Mouse (Mus musculus): ENCODE data around the gene Ammecr1. TPM values are rescaled to one million over a fixed set of nuclear protein-coding genes. Genes with fewer than 3 reads are reported as not detected.

Ammecr1 gene
- total RNA-seq (2023), result 10 to 100 TPM in 1 of 2 experiments, 1 to 10 TPM in 1; 9.9 to 15.7 TPM

DNA sequence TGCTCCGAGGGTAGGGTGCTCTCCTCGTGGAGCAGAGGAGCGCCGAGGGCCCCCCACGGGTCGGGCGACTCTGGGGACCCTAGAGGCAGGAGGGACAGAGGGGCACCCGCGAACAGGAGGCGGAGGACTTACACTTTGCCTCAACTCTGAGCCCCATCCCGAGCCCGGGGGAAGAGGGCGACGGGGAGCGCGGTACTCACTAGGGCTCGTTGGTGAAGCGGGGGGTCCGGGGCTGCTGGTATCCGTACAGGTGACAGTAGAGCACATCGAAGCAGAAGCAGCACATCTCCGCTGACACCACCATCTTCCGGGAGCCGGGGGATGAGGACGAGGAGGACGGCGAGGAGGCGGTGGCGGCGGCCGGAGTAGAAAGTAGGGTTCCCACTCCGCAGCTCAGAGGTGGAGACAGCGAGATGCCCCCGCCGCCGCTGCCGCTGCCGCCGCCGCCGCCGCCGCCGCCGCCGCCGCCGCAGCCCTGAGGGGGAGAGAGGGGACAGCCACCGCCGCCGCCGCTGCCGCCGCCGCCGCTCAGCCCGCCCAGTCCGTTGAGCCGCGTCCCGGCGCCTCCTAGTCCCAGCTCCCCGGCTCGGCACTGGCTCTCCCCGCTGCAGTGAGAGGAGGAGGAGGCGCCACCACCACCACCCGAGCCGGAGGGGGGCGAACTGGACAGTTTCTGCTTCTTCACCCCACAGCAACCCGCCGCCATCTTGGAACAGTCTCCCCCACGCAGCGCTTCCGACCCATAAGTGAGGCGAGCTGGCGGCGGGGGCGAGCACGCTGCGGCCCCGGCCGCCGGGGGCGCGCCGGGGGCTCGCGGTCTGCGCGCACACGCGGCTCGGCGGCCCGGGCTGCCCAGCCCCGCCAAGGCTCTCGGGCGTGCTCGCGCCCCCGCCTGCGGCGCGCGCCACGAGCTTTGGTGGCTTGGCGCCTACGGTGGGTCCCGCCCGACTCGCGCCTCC lies at the start of gene Ammecr1:
TSS of gene Ammecr1 (minus strand) at position 721 of the 959 bp plus-strand sequence.

Other genes starting within 250 kb of the Ammecr1 start
- not detected for gene Rtl9, start 132.9 kb upstream of the Ammecr1 start, total RNA-seq (2023)

Measured in B cell, adult 67 days (primary cell).